ENCODE assay signal across 9 mouse cellular contexts in genomic region chr11:77347273-77347672, GRCm38 (mm10).
A peak's percentile ranks its signal among the peaks of the same experiment; 100 is the strongest.
DNase-seq lines count a peak whose midpoint lies in the region; ATAC-seq and TF ChIP-seq lines count a peak whose summit lies in the region.
"Had no signal": no experiment of that assay in that cellular context is flagged by ENCODE, and none has a peak within 500 bp of the region (broad histone marks: within the 10 kb centered on the region; RNA-seq: fewer than 3 reads in every experiment).

No protein-coding gene starts in this region.

- WGBS in kidney, embryonic 15.5 days: 73% methylated on average over 4 of the region's 4 CpGs
- WGBS in limb, embryonic 14.5 days: 58% methylated on average over 4 of the region's 4 CpGs

- intact Hi-C loops in left cerebral cortex, postnatal 25 days (cut with DNase I): loop anchor here (10.0 kb wide), 1 partner anchor 98 kb away; no protein-coding TSS in a partner anchor

- TF ChIP-seq CTCF in testis, adult 2 months (IDR thresholded peaks at IDR 0.05; ENCODE audit: control insufficient read depth, insufficient read depth, insufficient replicate concordance, low read depth, low read length): no peak

- no peak for DNase-seq in kidney, adult 9 months
- no peak for DNase-seq in testis, postnatal 10 days (ENCODE audit: low spot score)
- DNase-seq in limb, embryonic 14.5 days (ENCODE audit: low spot score): no peak
- DNase-seq in left cerebral cortex, postnatal 25 days (ENCODE audit: low spot score in 2 of 2): no peak
- DNase-seq in adrenal gland, postnatal 4 days (ENCODE audit: low spot score in 2 of 2): no peak

- H3K9me3 ChIP-seq in kidney, embryonic 15.5 days (replicated peaks): no peaks in the 10 kb centered on the region
- no peaks in the 10 kb centered on the region for H3K9me3 ChIP-seq in limb, embryonic 14.5 days (ENCODE audit: control insufficient read depth, low read length)
- H3K9me3 ChIP-seq: forebrain, embryonic 13.5 days; midbrain, embryonic 10.5 days had no signal

- H3K4me1 ChIP-seq in kidney, embryonic 15.5 days: peaks cover 12% of the 10 kb centered on the region
- peaks cover 3% of the 10 kb centered on the region for H3K4me1 ChIP-seq in testis, adult 2 months (ENCODE audit: control insufficient read depth, insufficient read depth, low read length)
- H3K4me1 ChIP-seq in limb, embryonic 14.5 days (ENCODE audit: control insufficient read depth, insufficient read depth, low read length): no peaks in the 10 kb centered on the region

- no peak for ATAC-seq in kidney, embryonic 15.5 days (replicated peaks; ENCODE audit: low FRiP score)
- ATAC-seq in limb, embryonic 14.5 days (ENCODE audit: low FRiP score, low read depth): no peak

- no peak for TF ChIP-seq POLR2A in testis, adult 2 months (IDR thresholded peaks at IDR 0.05; ENCODE audit: control insufficient read depth, low read depth, low read length)
- no peak for TF ChIP-seq POLR2A in limb, embryonic 14.5 days (IDR thresholded peaks at IDR 0.05; ENCODE audit: borderline replicate concordance, extremely low read depth, insufficient read depth, insufficient read length)

- H3K9ac ChIP-seq in kidney, embryonic 15.5 days: no peak overlapping the region
- H3K9ac ChIP-seq in limb, embryonic 14.5 days (ENCODE audit: low read depth, low read length, severe bottlenecking): no peak overlapping the region

- 0 out of 2 replicates have a peak, but pooled peaks cover 4% of the 10 kb centered on the region for H3K27me3 ChIP-seq in kidney, embryonic 15.5 days
- H3K27me3 ChIP-seq in testis, adult 2 months (ENCODE audit: control insufficient read depth, insufficient read depth, low read length): no peaks in the 10 kb centered on the region
- H3K27me3 ChIP-seq in limb, embryonic 14.5 days (ENCODE audit: control insufficient read depth, insufficient read depth, low read length): no peaks in the 10 kb centered on the region
- H3K27me3 ChIP-seq: forebrain, embryonic 13.5 days had no signal

- no peaks in the 10 kb centered on the region for H3K36me3 ChIP-seq in kidney, embryonic 15.5 days
- H3K36me3 ChIP-seq in testis, adult 2 months (ENCODE audit: control insufficient read depth, insufficient read depth, low read length): no peaks in the 10 kb centered on the region
- no peaks in the 10 kb centered on the region for H3K36me3 ChIP-seq in limb, embryonic 14.5 days (ENCODE audit: control insufficient read depth, insufficient read depth, low read length)
- H3K36me3 ChIP-seq: midbrain, embryonic 10.5 days had no signal

- H3K4me3 ChIP-seq in kidney, embryonic 15.5 days (replicated peaks): peak overlapping the region; percentile 66; the same call in 1 of the 2 replicates
- H3K4me3 ChIP-seq in testis, adult 2 months (ENCODE audit: control insufficient read depth, low read depth, low read length): no peak overlapping the region
- no peak overlapping the region for H3K4me3 ChIP-seq in limb, embryonic 14.5 days (replicated peaks; ENCODE audit: low read length)

- peak overlapping the region; percentile 79 for H3K4me2 ChIP-seq in kidney, embryonic 15.5 days
- H3K4me2 ChIP-seq in limb, embryonic 14.5 days (replicated peaks; ENCODE audit: low read depth, low read length, severe bottlenecking): peak overlapping the region; percentile 84; the same call in 1 of the 2 replicates

- no peak overlapping the region for H3K27ac ChIP-seq in kidney, embryonic 15.5 days
- peak overlapping the region; percentile 65 for H3K27ac ChIP-seq in testis, adult 2 months (ENCODE audit: control insufficient read depth, insufficient read depth, low read depth, low read length)
- no peak overlapping the region for H3K27ac ChIP-seq in limb, embryonic 14.5 days (replicated peaks; ENCODE audit: low read depth, low read length)
- H3K27ac ChIP-seq: forebrain, embryonic 13.5 days had no signal
